Mouse (Mus musculus) left cerebral cortex, postnatal 25 days (tissue): ENCODE results near the gene Olfr473. TPM values are rescaled to one million over a fixed set of nuclear protein-coding genes. Genes with fewer than 3 reads are reported as not detected.
"Not testable (repeated sequence)": the region's sequence is repeated elsewhere in the genome, so short reads cannot be mapped to it uniquely, and the experiment has no call there.

ENCODE experiments used
- DNase-seq, 2 experiments: peaks; one replicate each; pipeline ENCODE4 v3.0.0; 2022; ENCODE audit warnings: low spot score in 2 of 2, mixed read lengths in 1 of 2
- intact Hi-C: fragments of 180-260 bp; cut with DNase I; formaldehyde crosslinking; loops from one replicate; pipeline ENCODE4 v1.15.1; 2025
- total RNA-seq, 2 experiments: library from RNA; stranded (reverse); gene quantifications; 2 replicates each; pipeline ENCODE4 v1.2.3; 2021

The Olfr473 gene
- total RNA-seq: not detected

GRCm38 (mm10) chr7:107930146-107930545, at the start of gene Olfr473:
Olfr473 (plus strand) TSS chr7:107930446.
- intact Hi-C loops: no loop called here
- DNase-seq: no peak

- DNase-seq: no peak
- intact Hi-C loops: no loop called here
These were observed 32.6 kb upstream of the Olfr473 start, which contains the start of gene Olfr472 for GRCm38 (mm10) chr7:107897602-107898001. Olfr472 (plus strand) TSS chr7:107897902.

GRCm38 (mm10) chr7:107952539-107952938, 22.3 kb downstream of the Olfr473 start:
- DNase-seq, intact Hi-C loops: not testable (repeated sequence)

- intact Hi-C loops: no loop called here
- no peak for DNase-seq
These were observed 24.1 kb downstream of the Olfr473 start, which contains the start of gene Olfr474 for GRCm38 (mm10) chr7:107954343-107954742. Olfr474 (plus strand) TSS chr7:107954643.

- DNase-seq: no peak
- intact Hi-C loops: no loop called here
These were observed 34.3 kb downstream of the Olfr473 start, which contains the start of gene Olfr476 for GRCm38 (mm10) chr7:107964503-107964902. Olfr476 (plus strand) TSS chr7:107964803.

Other genes starting within 250 kb of the Olfr473 start
- not detected for gene Cyb5r2, start 172.4 kb upstream of the Olfr473 start, total RNA-seq
- not detected for gene Ovch2, start 129.2 kb upstream of the Olfr473 start, total RNA-seq
- gene Olfr467, start 118.2 kb upstream of the Olfr473 start, total RNA-seq: not detected
- not detected for gene Olfr469, start 104.9 kb upstream of the Olfr473 start, total RNA-seq
- not detected for gene Olfr470, start 83.0 kb upstream of the Olfr473 start, total RNA-seq
- gene Olfr472, start 32.5 kb upstream of the Olfr473 start, total RNA-seq: not detected
- not detected for gene Olfr474, start 24.2 kb downstream of the Olfr473 start, total RNA-seq
- gene Olfr476, start 34.4 kb downstream of the Olfr473 start, total RNA-seq: not detected
- not detected for gene Olfr477, start 56.2 kb downstream of the Olfr473 start, total RNA-seq
- not detected for gene Olfr478, start 103.5 kb downstream of the Olfr473 start, total RNA-seq
- gene Olfr479, start 120.2 kb downstream of the Olfr473 start, total RNA-seq: not detected
- not detected for gene Olfr480, start 136.9 kb downstream of the Olfr473 start, total RNA-seq
- gene Olfr481, start 149.4 kb downstream of the Olfr473 start, total RNA-seq: not detected
- 1 to 10 TPM; 1.6 to 1.9 TPM for gene Olfr482, start 167.1 kb downstream of the Olfr473 start, total RNA-seq
- not detected for gene Olfr483, start 170.4 kb downstream of the Olfr473 start, total RNA-seq
- gene Olfr484, start 197.0 kb downstream of the Olfr473 start, total RNA-seq: not detected
- not detected for gene Olfr485, start 229.4 kb downstream of the Olfr473 start, total RNA-seq
- gene Olfr486, start 242.3 kb downstream of the Olfr473 start, total RNA-seq: not detected